Mouse (Mus musculus): Measurements from ENCODE around the gene Dad1. TPM values are rescaled to one million over a fixed set of nuclear protein-coding genes. Genes with fewer than 3 reads are reported as not detected.

The Dad1 gene
- polyA plus RNA-seq (2015; fragmentation: Nextera tagmentation; extraction: Ambion mirVana) = 396 and 402 TPM in 2 replicates

DNA sequence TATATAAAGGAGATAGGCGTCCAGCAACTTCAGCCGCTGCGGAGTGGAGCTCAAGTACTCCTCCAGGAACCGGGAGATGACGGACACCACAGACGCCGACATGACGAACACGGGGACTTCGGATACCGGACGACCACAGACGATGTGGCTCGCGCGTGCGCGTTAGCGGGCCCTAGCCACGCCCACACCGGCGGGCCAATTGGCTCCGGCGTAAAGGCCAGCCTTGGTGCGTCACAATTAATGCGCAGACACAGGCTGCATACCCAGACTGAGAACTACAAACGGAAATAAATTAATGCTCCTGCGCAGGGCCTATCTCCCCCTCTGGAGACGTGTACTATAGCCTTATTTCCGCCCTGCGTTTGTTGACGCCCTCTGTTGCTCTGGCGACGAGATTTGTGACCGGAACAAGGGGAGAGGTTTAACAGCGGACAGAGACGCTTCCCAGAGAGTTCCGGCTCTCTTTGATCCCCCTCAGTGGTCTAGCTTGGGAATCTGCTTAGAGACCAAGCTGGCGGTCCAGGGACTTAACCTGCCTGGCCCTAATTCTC lies at the start of gene Dad1, which contains the start of gene Abhd4:
Gene Dad1, minus strand, starts transcription at position 364 of the 551 bp plus-strand sequence.
Gene Abhd4, plus strand, starts transcription at position 448 of the 551 bp plus-strand sequence.
- under 1% methylated on average over 39 of the region's 39 CpGs for WGBS
- peak within 1 kb of the TSS; percentile 79 for H3K27ac ChIP-seq (replicated peaks)
- no peaks in the 10 kb centered on the region for H3K27me3 ChIP-seq
- peak within 1 kb of the TSS; percentile 79 for H3K4me2 ChIP-seq (replicated peaks)
- peak; percentile 100 for ATAC-seq (ENCODE audit: insufficient number of reproducible peaks, low FRiP score, low TSS enrichment, low read depth)
- peak within 1 kb of the TSS; percentile 75 for H3K4me3 ChIP-seq (replicated peaks)
- H3K9ac ChIP-seq = peak within 1 kb of the TSS; percentile 69
- H3K4me1 ChIP-seq = peaks cover 51% of the 10 kb centered on the region
- no peaks in the 10 kb centered on the region for H3K9me3 ChIP-seq (replicated peaks)
- no peaks in the 10 kb centered on the region for H3K36me3 ChIP-seq

DNA sequence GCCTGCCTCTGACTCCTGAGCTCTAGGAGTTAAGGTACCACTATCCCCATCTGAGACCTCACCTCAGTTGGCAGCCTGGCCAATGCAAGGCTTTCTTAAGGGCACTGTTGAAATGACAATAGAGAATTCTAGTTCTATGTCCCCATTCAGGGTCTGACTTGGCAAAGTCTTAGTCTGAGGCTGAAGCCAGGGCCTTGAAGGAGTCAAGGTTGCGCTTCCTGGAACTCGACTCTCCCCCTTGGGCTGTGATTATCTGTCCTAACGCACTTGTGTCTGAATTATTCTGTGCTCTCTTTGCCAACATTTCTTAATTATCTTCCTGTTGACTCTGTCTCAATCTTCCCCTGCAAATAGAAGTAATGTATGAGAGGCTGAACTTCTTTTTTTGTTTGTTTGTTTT lies 46.8 kb upstream of the Dad1 start:
- ATAC-seq (ENCODE audit: insufficient number of reproducible peaks, low FRiP score, low TSS enrichment, low read depth) = no peak
- Histone ChIP-seq H3K9me3 (replicated peaks) (no peaks in the 10 kb centered on the region), H3K9ac (no peak overlapping the region), H3K4me1 (no peaks in the 10 kb centered on the region), H3K4me2 (replicated peaks) (no peak overlapping the region), H3K36me3 (no peaks in the 10 kb centered on the region), H3K27me3 (no peaks in the 10 kb centered on the region), H3K27ac (replicated peaks) (no peak overlapping the region), H3K4me3 (replicated peaks) (no peak overlapping the region)
- 82% methylated on average over 3 of the region's 3 CpGs for WGBS

DNA sequence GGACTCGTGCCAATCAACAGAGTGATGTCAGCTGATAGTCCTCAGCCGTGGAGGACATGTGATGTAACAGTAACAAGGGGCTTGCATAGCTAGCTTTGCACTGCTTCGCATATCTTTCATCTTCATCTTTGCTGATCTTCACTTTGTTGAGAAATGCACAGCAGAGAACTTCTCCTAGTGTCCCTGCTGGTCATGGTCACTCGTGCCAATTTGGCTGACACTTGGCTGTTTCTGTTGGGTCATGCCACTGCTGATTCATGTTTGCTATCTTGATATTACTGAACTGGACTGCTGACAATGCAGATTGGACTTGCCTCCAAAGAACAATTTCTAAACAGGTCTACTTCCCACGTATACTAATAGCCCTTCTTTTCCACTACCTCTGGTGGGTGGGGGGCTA lies 46.2 kb upstream of the Dad1 start:
- H3K9ac ChIP-seq = no peak overlapping the region

DNA sequence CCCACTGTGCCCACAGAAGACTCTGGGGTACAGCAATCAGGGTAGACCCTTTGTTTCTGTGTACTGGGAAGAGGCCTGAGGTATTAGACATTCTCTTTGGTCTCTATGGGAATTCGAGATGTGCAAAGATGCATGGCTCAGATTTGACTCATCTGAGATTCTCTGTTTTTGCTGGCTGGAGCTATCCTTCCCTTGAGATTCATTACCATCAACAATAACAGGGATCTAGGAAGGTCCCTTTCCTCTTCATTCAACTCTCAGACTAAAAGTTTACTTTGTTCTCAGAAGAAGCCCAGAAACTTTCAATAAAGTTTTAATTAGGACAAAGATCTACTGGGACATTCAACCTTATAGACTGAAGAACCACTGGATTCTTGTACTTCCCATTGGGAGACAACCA lies 30.9 kb upstream of the Dad1 start, which contains the start of gene Olfr49:
Gene Olfr49, minus strand, starts transcription at position 101 of the 400 bp plus-strand sequence.
- Histone ChIP-seq H3K9ac (no peak within 1 kb of the TSS), H3K27me3 (no peaks in the 10 kb centered on the region), H3K4me1 (no peaks in the 10 kb centered on the region), H3K27ac (replicated peaks) (no peak within 1 kb of the TSS), H3K4me2 (replicated peaks) (no peak within 1 kb of the TSS), H3K36me3 (no peaks in the 10 kb centered on the region), H3K4me3 (replicated peaks) (no peak within 1 kb of the TSS), H3K9me3 (replicated peaks) (no peaks in the 10 kb centered on the region)
- no peak for ATAC-seq (ENCODE audit: insufficient number of reproducible peaks, low FRiP score, low TSS enrichment, low read depth)
- 72% methylated on average over 1 of the region's 1 CpGs for WGBS

More for the DNA sequence above, 46.2 kb upstream of the Dad1 start:
- ATAC-seq (ENCODE audit: insufficient number of reproducible peaks, low FRiP score, low TSS enrichment, low read depth) = no peak
- H3K4me2 ChIP-seq (replicated peaks) = no peak overlapping the region
- no peaks in the 10 kb centered on the region for H3K4me1 ChIP-seq
- H3K36me3 ChIP-seq = no peaks in the 10 kb centered on the region
- no peaks in the 10 kb centered on the region for H3K27me3 ChIP-seq
- WGBS = 84% methylated on average over 5 of the region's 5 CpGs
- H3K27ac ChIP-seq (replicated peaks) = no peak overlapping the region
- no peak overlapping the region for H3K4me3 ChIP-seq (replicated peaks)
- H3K9me3 ChIP-seq (replicated peaks) = no peaks in the 10 kb centered on the region

DNA sequence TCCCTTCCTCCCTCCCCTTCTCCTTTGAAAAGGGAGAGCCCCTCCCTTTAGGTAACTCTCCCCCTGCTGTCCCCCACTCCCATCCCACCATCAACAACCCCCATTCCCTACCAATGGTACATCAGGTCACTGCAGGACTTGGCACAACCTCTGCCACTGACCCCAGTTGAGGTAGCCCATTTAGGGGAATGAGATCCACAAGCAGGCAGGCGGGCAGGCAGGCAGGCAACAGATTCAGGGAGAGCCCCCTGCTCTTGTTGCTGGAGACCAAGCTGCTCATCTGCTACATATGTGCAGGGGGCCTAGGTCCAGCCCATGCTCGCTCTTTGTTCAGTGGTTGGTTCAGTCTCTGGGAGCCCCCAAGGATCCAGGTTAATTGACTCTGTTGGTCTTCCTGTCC lies 22.5 kb upstream of the Dad1 start:
- Histone ChIP-seq H3K9me3 (replicated peaks) (no peaks in the 10 kb centered on the region), H3K9ac (no peak overlapping the region), H3K4me2 (replicated peaks) (no peak overlapping the region), H3K27me3 (no peaks in the 10 kb centered on the region), H3K4me3 (replicated peaks) (no peak overlapping the region), H3K36me3 (no peaks in the 10 kb centered on the region), H3K4me1 (no peaks in the 10 kb centered on the region), H3K27ac (replicated peaks) (no peak overlapping the region)
- ATAC-seq (ENCODE audit: insufficient number of reproducible peaks, low FRiP score, low TSS enrichment, low read depth) = no peak
- 68% methylated on average over 2 of the region's 2 CpGs for WGBS

DNA sequence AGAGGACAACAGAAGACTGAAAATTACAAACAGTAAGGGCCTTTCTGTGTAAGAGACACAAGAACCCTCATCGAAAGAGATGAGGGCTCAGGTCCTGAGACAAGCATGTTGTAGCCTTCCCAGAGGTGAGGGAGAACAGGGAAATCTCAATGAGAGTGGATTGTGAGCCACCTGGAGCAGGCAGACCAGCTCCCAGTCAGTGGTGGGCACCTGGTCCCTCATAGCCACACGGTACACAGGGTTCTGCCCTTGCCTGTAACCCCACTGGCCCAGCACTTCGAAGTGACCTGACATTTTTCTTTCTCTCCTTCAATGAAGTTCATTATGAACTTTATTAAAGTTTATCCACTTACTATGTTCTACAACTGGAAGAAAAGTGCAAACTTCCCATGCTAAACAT lies 18.8 kb upstream of the Dad1 start:
- Histone ChIP-seq H3K27ac (replicated peaks) (no peak overlapping the region), H3K27me3 (no peaks in the 10 kb centered on the region), H3K9ac (no peak overlapping the region), H3K4me3 (replicated peaks) (no peak overlapping the region), H3K4me1 (no peaks in the 10 kb centered on the region), H3K36me3 (peaks cover 8% of the 10 kb centered on the region), H3K4me2 (replicated peaks) (no peak overlapping the region), H3K9me3 (replicated peaks) (no peaks in the 10 kb centered on the region)
- ATAC-seq (ENCODE audit: insufficient number of reproducible peaks, low FRiP score, low TSS enrichment, low read depth) = no peak
- WGBS = 91% methylated on average over 3 of the region's 3 CpGs

DNA sequence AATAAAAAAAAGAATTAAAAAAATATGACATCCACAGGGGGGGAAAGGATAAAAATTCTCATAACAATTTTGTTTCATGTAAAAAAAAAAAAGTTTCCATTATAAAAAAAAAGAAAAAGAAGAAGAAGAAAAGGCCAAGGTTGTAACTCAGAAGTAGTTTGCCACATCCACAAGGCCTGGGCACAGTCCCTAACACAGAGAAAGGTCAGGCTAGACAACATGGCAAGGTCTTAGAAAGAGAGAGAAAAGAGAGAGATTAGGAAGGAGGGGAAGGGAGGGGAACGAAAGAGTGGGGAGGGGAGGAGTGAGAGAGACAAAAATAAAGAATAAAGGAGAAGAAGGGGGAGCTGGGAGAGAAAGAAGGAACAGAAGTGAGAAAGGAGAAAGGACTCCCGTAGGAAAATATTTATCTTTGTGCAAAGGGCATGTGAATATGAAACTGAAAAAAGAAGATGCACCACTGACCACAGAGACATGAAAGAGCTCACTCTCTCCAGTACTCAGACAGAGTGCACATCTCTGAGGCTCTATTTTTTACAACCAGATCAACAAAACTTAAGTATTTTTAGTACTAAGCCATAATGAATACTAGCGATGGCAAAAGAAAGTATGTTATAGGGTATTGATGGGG lies 18.2 kb upstream of the Dad1 start:
- Histone ChIP-seq H3K27me3 (no peaks in the 10 kb centered on the region), H3K9ac (no peak overlapping the region), H3K36me3 (peaks cover 15% of the 10 kb centered on the region), H3K4me3 (replicated peaks) (no peak overlapping the region), H3K4me1 (no peaks in the 10 kb centered on the region), H3K27ac (replicated peaks) (no peak overlapping the region), H3K4me2 (replicated peaks) (no peak overlapping the region), H3K9me3 (replicated peaks) (no peaks in the 10 kb centered on the region)
- WGBS = 75% methylated on average over 3 of the region's 3 CpGs
- no peak for ATAC-seq (ENCODE audit: insufficient number of reproducible peaks, low FRiP score, low TSS enrichment, low read depth)

DNA sequence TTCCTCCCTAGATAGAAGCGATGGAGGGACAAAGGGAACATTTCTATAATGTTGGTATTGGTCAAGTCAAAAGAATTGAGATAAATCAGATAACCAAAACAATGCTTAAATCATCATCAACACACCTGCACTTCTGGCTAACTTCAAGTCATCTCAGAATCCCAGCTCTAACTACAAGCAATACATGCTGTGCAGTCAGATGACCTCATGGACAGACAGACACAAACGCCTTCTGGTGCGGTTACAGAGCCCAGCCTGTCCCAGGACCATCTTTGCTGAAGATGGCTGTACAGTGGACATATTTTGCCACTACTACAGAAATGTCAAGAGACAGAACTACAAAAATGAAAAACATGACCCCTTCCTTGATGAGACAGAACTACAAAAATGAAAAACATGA lies 16.5 kb upstream of the Dad1 start:
- no peak for ATAC-seq (ENCODE audit: insufficient number of reproducible peaks, low FRiP score, low TSS enrichment, low read depth)

DNA sequence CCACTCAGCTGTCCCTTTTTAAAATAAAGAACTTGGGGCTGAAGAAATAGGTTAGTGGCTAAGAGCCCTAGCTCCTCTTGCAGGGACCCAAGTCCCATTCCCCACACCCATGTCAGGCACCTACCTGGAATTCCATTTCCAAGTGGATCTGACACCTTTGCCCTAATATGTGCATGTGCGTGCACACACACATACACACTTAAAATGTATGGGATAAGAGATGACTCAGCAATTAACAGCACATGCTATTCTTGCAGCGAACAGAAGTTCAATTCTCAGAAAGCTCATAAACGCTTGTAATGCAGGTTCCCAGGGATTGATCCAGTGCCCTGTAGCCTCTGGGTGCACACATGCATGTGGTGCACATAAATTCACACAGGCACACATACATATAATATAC lies 15.7 kb upstream of the Dad1 start:
- ATAC-seq (ENCODE audit: insufficient number of reproducible peaks, low FRiP score, low TSS enrichment, low read depth) = no peak
- no peak overlapping the region for H3K27ac ChIP-seq (replicated peaks)
- H3K27me3 ChIP-seq = no peaks in the 10 kb centered on the region
- WGBS = 87% methylated on average over 3 of the region's 3 CpGs
- H3K9me3 ChIP-seq (replicated peaks) = no peaks in the 10 kb centered on the region
- no peak overlapping the region for H3K4me3 ChIP-seq (replicated peaks)
- peaks cover 23% of the 10 kb centered on the region for H3K36me3 ChIP-seq
- H3K9ac ChIP-seq = no peak overlapping the region
- H3K4me2 ChIP-seq (replicated peaks) = no peak overlapping the region
- no peaks in the 10 kb centered on the region for H3K4me1 ChIP-seq

More for the DNA sequence above, 16.5 kb upstream of the Dad1 start:
- Histone ChIP-seq H3K27ac (replicated peaks) (no peak overlapping the region), H3K27me3 (no peaks in the 10 kb centered on the region), H3K4me3 (replicated peaks) (no peak overlapping the region), H3K4me2 (replicated peaks) (no peak overlapping the region), H3K9me3 (replicated peaks) (no peaks in the 10 kb centered on the region), H3K9ac (no peak overlapping the region), H3K4me1 (no peaks in the 10 kb centered on the region), H3K36me3 (peaks cover 23% of the 10 kb centered on the region)
- WGBS = 86% methylated on average over 3 of the region's 3 CpGs

DNA sequence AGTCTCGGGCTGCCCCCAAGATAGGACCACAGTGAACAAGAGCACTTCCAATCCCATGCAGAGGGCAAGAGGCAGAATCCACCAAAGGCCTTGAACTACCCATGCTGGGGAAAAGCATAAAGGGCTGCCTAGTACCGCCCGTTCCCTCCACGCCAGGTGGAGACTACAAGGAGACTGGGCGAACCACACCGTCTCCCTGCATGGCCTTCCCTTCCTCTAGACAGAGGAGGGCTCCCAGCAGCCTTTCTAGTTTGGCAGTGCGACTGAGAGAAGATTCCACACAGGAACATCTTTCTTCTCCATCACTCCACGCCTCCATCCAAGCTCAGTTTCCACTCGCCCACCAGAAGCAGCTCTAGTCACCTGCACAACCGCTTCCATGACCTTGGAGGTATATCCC lies 14.1 kb upstream of the Dad1 start:
- no peak overlapping the region for H3K27ac ChIP-seq (replicated peaks)
- no peak for ATAC-seq (ENCODE audit: insufficient number of reproducible peaks, low FRiP score, low TSS enrichment, low read depth)
- H3K27me3 ChIP-seq = no peaks in the 10 kb centered on the region
- no peak overlapping the region for H3K4me3 ChIP-seq (replicated peaks)
- peaks cover 36% of the 10 kb centered on the region for H3K36me3 ChIP-seq
- 87% methylated on average over 10 of the region's 10 CpGs for WGBS
- no peak overlapping the region for H3K4me2 ChIP-seq (replicated peaks)
- H3K9ac ChIP-seq = no peak overlapping the region
- H3K9me3 ChIP-seq (replicated peaks) = no peaks in the 10 kb centered on the region
- H3K4me1 ChIP-seq = no peaks in the 10 kb centered on the region

DNA sequence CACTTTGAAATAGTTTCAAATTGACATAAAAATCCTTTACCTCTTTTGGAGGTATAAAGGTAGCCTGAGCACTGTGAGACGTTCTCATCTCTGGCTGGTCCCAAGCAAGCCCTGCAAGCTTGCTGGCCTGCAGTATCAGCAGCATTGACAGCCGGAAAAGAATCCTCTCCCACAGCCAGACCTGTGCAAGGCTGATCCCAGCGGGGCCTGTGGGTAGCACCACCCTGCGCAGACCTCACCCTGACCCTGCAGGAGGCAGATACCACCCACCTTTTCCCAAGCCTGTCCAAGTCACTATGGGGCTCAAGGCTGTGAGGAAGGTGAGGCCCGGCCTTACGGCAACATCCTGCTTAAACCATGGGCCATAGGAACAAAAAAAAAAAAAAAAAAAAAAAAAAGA lies 12.0 kb upstream of the Dad1 start:
- no peak overlapping the region for H3K4me2 ChIP-seq (replicated peaks)
- ATAC-seq (ENCODE audit: insufficient number of reproducible peaks, low FRiP score, low TSS enrichment, low read depth) = no peak
- 72% methylated on average over 6 of the region's 6 CpGs for WGBS
- no peak overlapping the region for H3K4me3 ChIP-seq (replicated peaks)
- H3K9me3 ChIP-seq (replicated peaks) = no peaks in the 10 kb centered on the region
- no peak overlapping the region for H3K27ac ChIP-seq (replicated peaks)
- H3K27me3 ChIP-seq = no peaks in the 10 kb centered on the region
- H3K9ac ChIP-seq = no peak overlapping the region
- H3K4me1 ChIP-seq = no peaks in the 10 kb centered on the region
- H3K36me3 ChIP-seq = peaks cover 46% of the 10 kb centered on the region

DNA sequence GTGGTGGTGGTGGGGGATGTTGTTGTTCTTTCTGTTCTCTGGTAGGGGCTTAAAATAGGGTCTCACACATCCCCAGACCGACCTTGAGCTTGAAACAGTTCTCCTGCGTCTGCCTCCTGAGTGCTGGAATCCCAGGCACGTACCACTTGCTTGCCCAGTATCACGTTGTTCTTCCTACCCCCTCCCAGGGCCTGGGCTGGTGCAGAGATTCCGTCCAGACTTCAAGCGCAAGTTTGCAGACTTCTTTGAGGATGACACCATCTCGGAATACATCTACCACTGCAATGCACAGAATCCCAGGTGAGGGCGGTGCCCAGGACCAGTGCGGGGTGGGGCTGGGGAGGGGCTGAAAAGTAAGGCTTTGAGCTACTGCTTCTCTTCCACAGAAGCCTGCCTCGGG lies 11.2 kb upstream of the Dad1 start:
- H3K27ac ChIP-seq (replicated peaks) = no peak overlapping the region
- H3K36me3 ChIP-seq = peaks cover 46% of the 10 kb centered on the region
- H3K9me3 ChIP-seq (replicated peaks) = no peaks in the 10 kb centered on the region
- ATAC-seq (ENCODE audit: insufficient number of reproducible peaks, low FRiP score, low TSS enrichment, low read depth) = no peak
- H3K4me1 ChIP-seq = peaks cover 3% of the 10 kb centered on the region
- H3K4me2 ChIP-seq (replicated peaks) = no peak overlapping the region
- no peak overlapping the region for H3K4me3 ChIP-seq (replicated peaks)
- 43% methylated on average over 10 of the region's 10 CpGs for WGBS
- H3K9ac ChIP-seq = no peak overlapping the region
- no peaks in the 10 kb centered on the region for H3K27me3 ChIP-seq

Data from embryonic facial prominence, embryonic 15.5 days (tissue).